Mouse (Mus musculus): ENCODE results near the gene Slc39a11. TPM values are rescaled to one million over a fixed set of nuclear protein-coding genes. Genes with fewer than 3 reads are reported as not detected.
A peak's percentile ranks its signal among the peaks of the same experiment; 100 is the strongest.

Gene Slc39a11
- polyA plus RNA-seq, 1 experiment, result 10.4 TPM

DNA sequence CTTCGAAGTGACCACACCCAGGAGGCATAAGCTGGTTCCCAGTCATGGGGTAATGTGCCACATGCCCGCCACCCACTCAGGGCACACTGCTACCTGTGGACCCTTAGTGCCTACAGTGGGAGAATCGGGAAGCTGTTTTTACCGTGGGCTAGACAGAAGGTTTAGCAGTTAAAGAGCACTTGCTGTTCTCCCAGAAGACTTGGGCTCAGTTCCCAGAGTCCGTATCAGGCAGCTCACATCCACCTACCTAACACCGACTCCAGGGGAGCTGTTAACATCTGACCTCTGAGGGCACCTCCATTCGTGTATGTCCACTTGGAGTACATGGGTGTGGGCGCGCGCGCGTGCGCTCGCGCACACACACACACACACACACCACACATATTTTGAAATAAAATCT, 4.2 kb upstream of the Slc39a11 start:
- no peak for TF ChIP-seq GATA1 (IDR thresholded peaks at IDR 0.05; ENCODE audit: low read length)

DNA sequence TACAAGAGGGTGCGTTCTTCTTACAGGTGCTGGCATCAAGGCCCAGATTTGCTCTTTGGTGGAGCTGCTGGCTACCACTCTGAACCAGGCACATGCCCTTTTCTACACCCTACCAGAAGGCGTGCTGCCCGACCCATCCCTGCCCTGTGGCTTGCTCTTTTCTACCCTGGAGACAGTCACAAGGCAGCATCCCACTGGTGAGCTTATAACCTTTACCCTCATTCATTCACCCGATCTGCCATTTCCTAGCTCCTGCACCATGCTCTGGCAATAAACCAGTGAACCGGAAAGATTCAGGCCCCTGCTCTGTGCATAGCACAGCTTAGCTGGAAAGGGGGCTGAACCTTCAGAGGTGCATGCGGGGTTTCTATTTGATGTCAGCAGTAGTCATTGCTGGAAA, 2.6 kb upstream of the Slc39a11 start:
- TF ChIP-seq GATA1 (IDR thresholded peaks at IDR 0.05; ENCODE audit: low read length), result no peak

DNA sequence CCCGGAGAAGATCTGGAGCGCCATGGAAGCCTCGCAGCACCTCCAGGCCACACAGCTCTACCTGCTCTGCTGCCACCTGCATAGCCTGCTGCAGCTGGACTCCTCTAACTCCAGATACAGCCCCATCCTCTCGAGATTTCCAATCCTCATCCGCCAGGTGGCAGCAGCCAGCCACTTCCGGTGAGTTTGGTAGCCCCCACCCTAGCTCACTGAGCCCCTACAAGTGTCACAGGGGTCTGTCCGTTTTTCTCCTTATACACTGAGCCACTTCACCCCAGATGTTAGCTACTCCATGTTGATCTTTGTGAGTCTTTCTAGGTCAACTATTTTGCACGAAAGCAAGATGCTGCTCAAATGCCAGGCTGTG, 2.0 kb upstream of the Slc39a11 start:
- TF ChIP-seq GATA1 (IDR thresholded peaks at IDR 0.05; ENCODE audit: low read length), result no peak

DNA sequence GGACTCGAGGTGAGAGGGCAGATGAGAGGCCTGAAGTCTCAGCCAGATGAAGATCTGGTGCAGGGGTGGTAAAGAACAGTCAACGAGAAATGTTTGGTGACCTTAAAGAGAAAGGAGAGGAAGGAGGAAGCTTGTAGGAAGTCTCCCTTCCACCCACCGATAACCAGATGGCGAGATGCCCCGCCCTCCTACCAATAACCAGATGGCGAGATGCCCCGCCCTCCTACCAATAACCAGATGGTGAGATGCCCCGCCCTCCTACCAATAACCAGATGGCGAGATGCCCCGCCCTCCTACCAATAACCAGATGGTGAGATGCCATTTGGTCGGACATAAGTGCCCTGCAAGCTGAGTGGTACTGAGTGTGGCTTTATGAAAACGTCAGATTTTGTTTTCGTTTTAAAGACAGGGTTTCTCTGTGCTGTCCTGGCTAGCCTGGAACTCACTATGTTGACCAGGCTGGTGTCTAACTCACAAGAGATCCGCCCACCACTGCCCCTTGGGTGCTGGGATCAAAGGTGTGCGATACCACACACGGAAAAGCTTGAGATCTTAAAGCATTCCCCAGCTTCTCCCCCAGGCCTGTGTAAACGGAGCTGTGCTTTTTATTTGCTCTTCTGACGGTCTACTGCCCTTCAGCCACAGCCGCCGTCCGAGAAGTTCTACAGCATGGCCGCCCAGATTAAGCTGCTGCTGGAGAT, 1.5 kb upstream of the Slc39a11 start:
- TF ChIP-seq GATA1 (IDR thresholded peaks at IDR 0.05; ENCODE audit: low read length), result peak; percentile 10

DNA sequence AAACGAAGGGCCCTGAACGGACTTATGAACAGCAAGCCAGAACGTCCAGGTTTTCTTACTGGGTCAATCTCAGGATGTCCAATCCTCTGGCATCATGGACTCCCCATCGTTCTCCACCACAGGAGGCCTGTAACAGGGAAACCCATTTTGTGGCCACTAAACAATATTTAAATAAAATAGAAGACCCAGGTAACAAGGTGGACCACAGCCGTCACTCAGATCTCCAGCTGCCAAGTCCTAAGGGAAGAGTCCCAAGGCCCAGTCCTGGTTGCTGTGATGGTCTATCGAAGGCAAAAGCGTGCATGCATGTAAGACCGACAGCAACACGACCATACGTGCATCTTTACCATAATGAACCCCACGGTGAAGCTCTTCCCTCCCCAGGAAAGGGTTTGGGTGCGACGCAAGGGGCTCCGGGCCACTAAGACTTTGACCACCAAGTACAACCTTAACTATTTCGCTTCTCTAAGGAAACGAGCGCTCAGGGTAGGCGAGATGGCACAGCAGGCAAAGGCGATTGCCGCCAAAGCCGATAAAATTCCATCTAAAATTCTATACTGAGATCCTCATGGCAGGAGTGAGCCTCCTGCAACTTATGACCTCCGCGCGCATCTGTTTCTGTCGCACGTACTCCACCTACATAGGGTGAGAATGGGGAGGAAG, 1.1 kb downstream of the Slc39a11 start, which contains the start of gene Cog1:
Gene Cog1, plus strand, starts transcription at position 480 of the 663 bp plus-strand sequence.
- no peak for TF ChIP-seq GATA1 (IDR thresholded peaks at IDR 0.05; ENCODE audit: low read length)

DNA sequence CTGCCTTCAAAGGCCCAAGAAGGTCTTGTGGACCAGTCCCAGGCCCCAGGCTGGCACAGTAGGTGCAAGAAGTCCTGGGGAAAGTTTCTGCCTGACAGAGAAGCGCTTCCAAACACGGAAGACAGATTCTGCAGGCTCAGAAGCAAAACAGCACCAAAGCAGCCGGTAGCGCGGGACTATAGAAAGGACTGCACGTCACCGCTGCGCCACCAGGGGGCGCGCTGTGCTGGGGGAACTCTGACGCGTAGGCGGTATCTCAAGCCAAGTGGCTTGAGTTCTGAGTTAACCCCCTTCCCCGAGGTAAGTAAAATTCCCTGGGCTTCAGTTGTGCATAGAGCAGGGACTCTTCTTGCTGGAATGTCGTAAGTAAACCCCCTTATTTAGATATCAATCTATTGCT, 1.7 kb downstream of the Slc39a11 start:
- TF ChIP-seq GATA1 (IDR thresholded peaks at IDR 0.05; ENCODE audit: low read length), result no peak

DNA sequence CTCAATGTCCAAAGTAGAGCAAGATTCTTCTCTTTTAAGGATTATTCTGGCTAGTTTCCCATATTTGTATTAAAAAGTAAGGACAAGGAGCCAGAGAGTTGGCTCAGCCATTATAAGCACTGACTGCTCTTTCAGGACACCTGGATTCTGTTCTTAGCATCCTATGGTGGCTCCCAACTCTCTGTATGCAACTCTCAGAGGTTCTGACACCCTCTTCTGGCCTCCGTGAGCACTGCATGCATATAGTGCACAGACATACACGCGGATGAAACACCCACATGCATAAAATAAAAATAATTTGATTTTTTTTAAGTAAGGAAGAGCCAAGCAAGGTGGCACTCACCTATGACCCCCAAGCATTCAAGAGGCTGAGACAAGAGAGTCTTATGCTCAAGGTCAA, 4.7 kb downstream of the Slc39a11 start:
- no peak for TF ChIP-seq GATA1 (IDR thresholded peaks at IDR 0.05; ENCODE audit: low read length)

DNA sequence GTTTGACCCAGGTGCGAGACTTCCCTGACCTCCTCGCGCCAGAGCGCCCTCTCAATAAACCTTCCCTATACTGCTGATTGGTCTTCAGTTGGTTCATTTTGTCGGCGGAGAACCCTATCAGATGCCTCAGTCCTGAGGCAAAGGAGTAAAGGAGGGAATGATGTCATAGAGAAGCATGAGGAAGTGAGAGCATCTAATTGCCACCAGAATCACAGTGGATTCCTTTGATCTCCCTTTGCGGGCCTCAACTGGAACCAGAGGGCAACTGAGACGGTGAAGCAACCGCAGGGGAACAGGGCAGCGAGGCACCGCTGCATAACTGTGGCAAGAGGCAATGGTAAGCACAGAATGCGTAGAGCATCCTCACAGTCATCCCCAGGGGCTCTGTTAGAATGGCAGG, 11.2 kb downstream of the Slc39a11 start:
- no peak for TF ChIP-seq GATA1 (IDR thresholded peaks at IDR 0.05; ENCODE audit: low read length)

DNA sequence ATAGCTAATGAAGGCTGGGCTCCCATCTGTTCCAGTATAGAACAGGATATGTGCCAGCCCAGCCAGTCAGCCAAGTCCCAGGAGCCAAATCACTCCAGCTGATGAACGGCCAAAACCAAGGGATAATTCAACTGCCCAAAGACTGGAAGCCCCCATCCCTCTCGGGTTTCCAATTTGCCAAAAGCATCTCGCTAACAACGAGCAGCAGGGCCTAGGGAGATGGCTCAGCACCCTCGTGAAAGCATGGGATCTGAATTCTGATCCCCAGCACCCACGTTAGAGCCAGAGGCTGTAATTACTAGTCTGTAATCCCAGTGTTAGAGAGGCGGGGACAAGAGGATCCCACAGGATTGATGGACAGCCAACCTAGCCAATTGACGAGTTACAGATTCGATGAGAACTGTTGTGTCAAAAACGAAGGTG, 15.2 kb downstream of the Slc39a11 start:
- no peak for TF ChIP-seq GATA1 (IDR thresholded peaks at IDR 0.05; ENCODE audit: low read length)

DNA sequence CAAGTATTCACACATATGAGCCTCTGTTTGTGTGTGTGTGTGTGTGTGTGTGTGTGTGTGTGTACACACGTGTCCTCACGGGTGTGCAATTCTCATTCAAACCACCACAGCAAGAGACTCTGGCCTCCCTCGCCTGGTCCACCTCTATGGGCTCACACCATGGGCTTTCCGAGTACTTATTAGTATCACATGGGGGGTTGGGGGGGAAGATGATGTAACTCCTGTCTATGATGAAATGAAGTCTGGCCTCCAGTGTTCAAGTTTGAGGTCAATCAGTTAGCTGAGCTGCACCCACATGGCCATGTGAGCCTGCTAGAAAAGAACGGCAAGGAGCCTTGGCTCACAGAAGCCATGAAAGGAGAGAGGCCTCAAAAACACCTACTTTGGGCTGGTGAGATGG, 16.5 kb downstream of the Slc39a11 start:
- no peak for TF ChIP-seq GATA1 (IDR thresholded peaks at IDR 0.05; ENCODE audit: low read length)

DNA sequence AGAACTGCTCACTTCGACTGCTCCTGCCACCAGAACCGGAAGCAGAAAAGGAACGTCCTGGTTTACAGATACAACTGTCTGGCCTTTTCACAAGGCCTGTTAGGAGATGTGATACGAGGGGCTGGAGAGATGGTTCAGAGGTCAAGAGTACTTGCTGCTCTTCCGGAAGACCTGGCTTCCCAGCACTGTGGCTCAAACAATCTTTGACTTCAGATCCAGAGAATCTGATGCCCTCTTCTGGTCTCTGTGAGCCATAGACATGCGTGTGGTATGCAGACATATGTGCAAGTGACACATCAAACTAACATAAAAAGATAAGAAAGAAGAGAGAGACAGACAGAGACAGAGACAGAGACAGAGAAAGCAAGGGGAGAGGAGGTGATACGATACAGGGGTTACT, 17.6 kb downstream of the Slc39a11 start:
- no peak for TF ChIP-seq GATA1 (IDR thresholded peaks at IDR 0.05; ENCODE audit: low read length)

DNA sequence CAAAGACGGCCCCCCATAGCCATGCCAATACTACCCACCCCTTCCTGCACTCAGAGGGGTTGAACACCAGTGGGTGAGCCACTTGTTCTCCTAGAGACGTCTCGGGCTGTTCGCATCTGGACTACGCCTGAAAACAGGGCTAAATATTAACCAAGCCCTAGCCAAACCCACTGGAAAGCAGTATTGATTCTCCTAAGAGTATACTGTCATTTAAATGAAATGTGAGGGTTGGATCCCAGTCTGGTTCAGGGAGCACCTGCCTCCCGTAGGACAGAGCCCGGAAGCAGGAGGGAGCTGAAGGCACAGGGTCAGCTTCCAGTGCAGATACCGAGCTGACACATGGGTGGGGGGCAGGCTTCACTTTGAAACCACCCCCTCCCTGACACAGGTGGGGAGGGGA, 18.0 kb downstream of the Slc39a11 start:
- no peak for TF ChIP-seq GATA1 (IDR thresholded peaks at IDR 0.05; ENCODE audit: low read length)

DNA sequence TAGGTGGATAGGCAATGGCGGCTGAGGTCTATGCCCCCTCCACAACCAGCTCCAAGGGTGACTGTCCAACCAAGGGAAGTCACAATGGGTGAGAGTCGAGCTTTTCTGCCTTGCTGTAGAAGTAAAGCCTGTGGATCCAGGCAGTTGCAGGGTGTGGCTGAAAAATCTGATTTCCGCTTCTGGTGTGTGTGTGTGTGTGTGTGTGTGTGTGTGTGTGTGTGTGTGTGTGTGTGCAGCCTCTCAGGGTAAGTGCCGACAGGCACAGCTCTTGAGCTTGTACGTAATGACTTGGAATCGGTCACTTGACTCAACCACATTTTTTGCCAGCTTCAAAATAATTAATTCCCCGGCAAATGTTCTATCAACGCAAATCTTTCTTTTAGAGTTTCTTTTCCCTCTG, 18.6 kb downstream of the Slc39a11 start:
- TF ChIP-seq GATA1 (IDR thresholded peaks at IDR 0.05; ENCODE audit: low read length), result no peak

DNA sequence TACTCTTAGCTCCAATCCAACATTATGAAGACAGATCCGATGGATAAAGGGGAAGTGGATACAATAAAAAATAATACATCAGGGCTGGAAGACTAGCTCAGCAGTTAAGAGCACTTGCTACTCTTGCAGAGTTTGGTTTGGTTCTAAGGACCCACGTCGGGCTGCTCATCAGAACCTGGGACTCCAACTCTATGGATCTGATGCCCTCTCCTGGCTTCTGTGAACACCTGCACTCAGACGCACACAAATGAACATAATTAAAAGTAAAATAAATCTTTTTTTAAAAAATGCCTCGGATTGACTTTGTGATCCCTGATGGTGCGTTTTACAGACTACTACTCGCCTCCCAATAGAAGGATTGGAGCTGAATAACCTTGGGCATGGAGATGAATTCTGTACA, 19.2 kb downstream of the Slc39a11 start:
- no peak for TF ChIP-seq GATA1 (IDR thresholded peaks at IDR 0.05; ENCODE audit: low read length)

DNA sequence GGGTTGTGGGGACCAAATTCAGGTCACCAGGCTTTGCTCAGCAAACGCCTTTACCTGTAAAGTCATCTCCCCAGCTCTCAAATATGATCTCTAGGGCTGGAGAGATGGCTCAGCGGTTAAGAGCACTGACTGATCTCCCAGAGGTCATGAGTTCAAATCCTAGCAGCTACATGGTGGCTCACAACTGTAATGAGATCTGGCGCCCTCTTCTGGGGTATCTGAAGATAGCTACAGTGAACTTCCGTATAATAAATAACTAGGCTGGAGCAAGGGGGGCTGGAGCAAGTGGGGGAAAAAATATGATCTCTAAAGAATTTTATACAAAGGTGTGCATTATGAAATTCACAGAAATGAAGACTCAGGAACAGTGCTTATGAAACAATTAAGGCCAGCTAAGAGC, 22.1 kb downstream of the Slc39a11 start:
- no peak for TF ChIP-seq GATA1 (IDR thresholded peaks at IDR 0.05; ENCODE audit: low read length)

DNA sequence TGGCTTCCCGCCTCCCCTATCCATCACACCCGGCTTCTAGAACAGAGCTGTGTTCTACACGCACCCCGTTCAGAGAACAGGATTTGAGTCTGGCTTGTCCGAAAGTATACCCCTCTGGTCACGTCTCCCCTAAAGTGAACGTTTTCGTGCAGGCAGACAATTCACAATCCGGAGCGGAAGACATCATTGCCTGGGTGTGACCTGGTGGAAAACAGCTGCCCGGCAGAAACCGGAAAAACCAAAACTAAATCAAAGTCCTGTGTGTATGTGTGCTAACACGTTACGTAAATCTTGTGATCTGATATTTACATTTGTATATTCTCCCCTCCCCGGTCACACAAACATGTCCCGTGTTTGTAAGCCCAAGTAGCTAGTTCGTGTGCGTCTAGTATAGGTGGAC, 24.4 kb downstream of the Slc39a11 start:
- no peak for TF ChIP-seq GATA1 (IDR thresholded peaks at IDR 0.05; ENCODE audit: low read length)

DNA sequence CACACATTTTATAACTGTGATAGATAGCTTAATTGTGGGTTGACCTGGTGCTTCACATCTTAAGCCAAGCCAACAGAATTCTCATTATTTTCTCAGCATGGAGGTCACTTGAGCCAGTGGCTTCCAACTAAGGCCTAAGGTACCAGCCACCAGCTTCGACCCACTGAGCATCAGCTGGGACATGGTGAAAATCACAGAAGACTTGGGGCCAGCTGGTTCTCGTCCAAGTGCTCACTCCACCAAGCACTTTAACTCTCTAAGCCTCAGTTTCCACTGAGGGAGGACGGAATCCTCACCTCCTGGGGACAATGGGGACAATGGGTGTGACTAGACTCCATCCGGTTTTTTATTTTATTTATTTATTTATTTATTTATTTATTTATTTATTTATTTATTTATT, 27.9 kb downstream of the Slc39a11 start:
- TF ChIP-seq GATA1 (IDR thresholded peaks at IDR 0.05; ENCODE audit: low read length), result no peak
